In genomic region chr4:97618668-97619373, GRCm38 (mm10) we compare ENCODE assay signal across 7 mouse cellular contexts.
DNase-seq lines count a peak whose midpoint lies in the region; ATAC-seq lines count a peak whose summit lies in the region.

No protein-coding gene starts in this region.

- H3K4me2 ChIP-seq in midbrain, embryonic 13.5 days (replicated peaks): no peak overlapping the region
- H3K4me2 ChIP-seq in midbrain, embryonic 11.5 days: no peak overlapping the region
- peak overlapping the region; percentile 39 for H3K4me2 ChIP-seq in heart, embryonic 12.5 days

- peaks cover 5% of the 10 kb centered on the region for H3K4me1 ChIP-seq in midbrain, embryonic 13.5 days (replicated peaks)
- H3K4me1 ChIP-seq in midbrain, embryonic 11.5 days (ENCODE audit: control insufficient read depth, insufficient read depth, low read length): no peaks in the 10 kb centered on the region
- peaks cover 13% of the 10 kb centered on the region for H3K4me1 ChIP-seq in forebrain, embryonic 10.5 days
- H3K4me1 ChIP-seq in heart, embryonic 12.5 days (replicated peaks): peaks cover 11% of the 10 kb centered on the region

- no peaks in the 10 kb centered on the region for H3K9me3 ChIP-seq in midbrain, embryonic 13.5 days
- no peaks in the 10 kb centered on the region for H3K9me3 ChIP-seq in midbrain, embryonic 11.5 days (ENCODE audit: control insufficient read depth, low read length)
- H3K9me3 ChIP-seq in forebrain, embryonic 10.5 days: no peaks in the 10 kb centered on the region
- H3K9me3 ChIP-seq in heart, embryonic 12.5 days (replicated peaks): no peaks in the 10 kb centered on the region

- DNase-seq in midbrain, embryonic 11.5 days (ENCODE audit: low spot score, missing footprints): no peak
- DNase-seq in forebrain, embryonic 10.5 days (ENCODE audit: extremely low spot score, low spot score): no peak
- peak; percentile 30 to 42 for DNase-seq in layer of hippocampus, postnatal 25 days (ENCODE audit: extremely low spot score in 1 of 2, low spot score in 1 of 2)
- peak; percentile 33 for DNase-seq in naive thymus-derived CD4-positive, alpha-beta T cell, adult 2 months (ENCODE audit: low read depth)

- peak; percentile 76 for ATAC-seq in midbrain, embryonic 13.5 days
- no peak for ATAC-seq in midbrain, embryonic 11.5 days (ENCODE audit: low FRiP score)
- no peak for ATAC-seq in heart, embryonic 12.5 days (ENCODE audit: insufficient number of reproducible peaks, low FRiP score)
- ATAC-seq in erythroblast, adult 5-6 weeks (replicated peaks; ENCODE audit: low FRiP score, poor library complexity, severe bottlenecking): no peak

- H3K9ac ChIP-seq in midbrain, embryonic 13.5 days (replicated peaks): no peak overlapping the region
- no peak overlapping the region for H3K9ac ChIP-seq in midbrain, embryonic 11.5 days (ENCODE audit: low read length)
- H3K9ac ChIP-seq in heart, embryonic 12.5 days: no peak overlapping the region

- WGBS in midbrain, embryonic 13.5 days: 60% methylated on average over 15 of the region's 15 CpGs
- 68% methylated on average over 15 of the region's 15 CpGs for WGBS in midbrain, embryonic 11.5 days
- 66% methylated on average over 15 of the region's 15 CpGs for WGBS in forebrain, embryonic 10.5 days
- WGBS in heart, embryonic 12.5 days: 32% methylated on average over 15 of the region's 15 CpGs

- no peaks in the 10 kb centered on the region for H3K36me3 ChIP-seq in midbrain, embryonic 13.5 days
- no peaks in the 10 kb centered on the region for H3K36me3 ChIP-seq in midbrain, embryonic 11.5 days (ENCODE audit: control insufficient read depth, insufficient read depth, low read length)
- no peaks in the 10 kb centered on the region for H3K36me3 ChIP-seq in forebrain, embryonic 10.5 days (replicated peaks)
- no peaks in the 10 kb centered on the region for H3K36me3 ChIP-seq in heart, embryonic 12.5 days

- H3K27me3 ChIP-seq in midbrain, embryonic 13.5 days: no peaks in the 10 kb centered on the region
- no peaks in the 10 kb centered on the region for H3K27me3 ChIP-seq in midbrain, embryonic 11.5 days (ENCODE audit: control insufficient read depth, insufficient read depth, low read length)
- no peaks in the 10 kb centered on the region for H3K27me3 ChIP-seq in forebrain, embryonic 10.5 days (ENCODE audit: poor library complexity, severe bottlenecking)
- no peaks in the 10 kb centered on the region for H3K27me3 ChIP-seq in heart, embryonic 12.5 days (replicated peaks)

- H3K27ac ChIP-seq in midbrain, embryonic 13.5 days: peak overlapping the region; percentile 14; the same call in 1 of the 2 replicates
- H3K27ac ChIP-seq in midbrain, embryonic 11.5 days (ENCODE audit: low read depth, low read length): no peak overlapping the region
- H3K27ac ChIP-seq in forebrain, embryonic 10.5 days: peak overlapping the region; percentile 57
- H3K27ac ChIP-seq in heart, embryonic 12.5 days (ENCODE audit: poor library complexity, severe bottlenecking): no peak overlapping the region

- H3K4me3 ChIP-seq in midbrain, embryonic 13.5 days (replicated peaks): no peak overlapping the region
- H3K4me3 ChIP-seq in midbrain, embryonic 11.5 days (ENCODE audit: low read depth, low read length): no peak overlapping the region
- H3K4me3 ChIP-seq in forebrain, embryonic 10.5 days: no peak overlapping the region
- no peak overlapping the region for H3K4me3 ChIP-seq in heart, embryonic 12.5 days

Comparison
In these comparisons a context has a peak if more than half of its experiments do, and no peak if none do; other contexts are left out.
1. H3K27ac ChIP-seq: peak in midbrain, embryonic 13.5 days (single experiment) and forebrain, embryonic 10.5 days (single experiment); none in midbrain, embryonic 11.5 days (single experiment) and heart, embryonic 12.5 days (single experiment).
2. DNase-seq: peak in layer of hippocampus, postnatal 25 days (2 of 2) and naive thymus-derived CD4-positive, alpha-beta T cell, adult 2 months (single experiment); none in midbrain, embryonic 11.5 days (single experiment) and forebrain, embryonic 10.5 days (single experiment).